Mouse (Mus musculus): ENCODE data around the gene Pde4a. TPM values are rescaled to one million over a fixed set of nuclear protein-coding genes. Genes with fewer than 3 reads are reported as not detected.

Gene Pde4a
- polyA plus RNA-seq (2016; fragmentation: Nextera tagmentation; extraction: Ambion mirVana), result 12.8 and 14.5 TPM in 2 replicates

DNA sequence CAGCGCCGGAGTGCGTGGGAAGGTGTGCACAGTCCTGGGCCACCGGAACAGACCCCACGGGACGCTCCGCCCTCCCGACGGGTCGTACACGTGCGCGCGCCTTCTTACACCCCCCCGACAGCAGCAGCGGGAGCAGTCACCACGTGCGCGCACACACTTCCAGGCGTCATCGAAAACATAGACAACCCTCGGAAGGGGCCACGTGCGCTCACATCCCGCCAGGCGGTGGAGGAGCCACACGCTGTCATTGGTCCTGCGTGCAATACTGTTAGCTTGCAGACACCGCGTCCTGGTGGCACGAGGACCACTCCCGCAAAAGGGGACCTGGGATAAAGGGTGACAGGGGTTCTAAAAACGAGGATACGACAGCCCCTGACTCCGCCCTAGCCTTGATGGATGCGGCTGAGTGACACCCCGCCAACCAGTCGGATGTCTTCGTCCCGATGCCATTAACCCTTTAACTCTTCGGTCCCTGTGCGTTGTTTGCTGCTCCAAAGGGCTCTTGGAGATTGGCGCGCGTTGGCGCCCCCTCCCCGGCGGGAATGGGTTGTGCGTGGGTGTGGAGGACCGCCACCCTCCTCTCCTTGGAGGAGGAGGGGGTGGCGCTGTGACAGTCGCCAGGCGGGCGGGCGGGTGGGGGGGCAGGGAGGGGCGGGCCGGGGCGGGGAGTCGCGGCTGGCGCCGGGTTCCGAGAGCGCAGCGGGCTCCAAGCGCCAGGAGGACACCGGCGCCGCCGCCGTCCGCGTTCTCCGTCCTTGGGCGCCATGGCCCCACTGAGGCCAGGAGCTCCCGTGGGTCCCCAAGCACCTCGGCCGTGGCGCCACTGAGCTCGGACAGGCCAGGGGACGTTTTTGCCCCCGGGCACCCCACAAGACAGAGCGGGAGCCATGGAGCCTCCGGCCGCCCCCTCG is at the start of gene Pde4a:
Gene Pde4a (plus strand): TSS at position 674 of the 911 bp plus-strand sequence.
- WGBS, result 1% methylated on average over 80 of the region's 86 CpGs
- no peak within 1 kb of the TSS for H3K27ac ChIP-seq
- H3K9me3 ChIP-seq, result no peaks in the 10 kb centered on the region
- H3K36me3 ChIP-seq (replicated peaks), result no peaks in the 10 kb centered on the region
- peak within 1 kb of the TSS; percentile 61 for H3K4me2 ChIP-seq
- peak; percentile 12; the same call in 1 of the 2 replicates for ATAC-seq (ENCODE audit: low FRiP score)
- peak within 1 kb of the TSS; percentile 42 for H3K4me3 ChIP-seq (replicated peaks)
- peak within 1 kb of the TSS; percentile 33; the same call in 1 of the 2 replicates for H3K9ac ChIP-seq
- H3K4me1 ChIP-seq, result peaks cover 40% of the 10 kb centered on the region
- peaks cover 82% of the 10 kb centered on the region for H3K27me3 ChIP-seq

- Histone ChIP-seq H3K4me2 (no peak overlapping the region), H3K4me1 (no peaks in the 10 kb centered on the region), H3K27ac (no peak overlapping the region), H3K4me3 (replicated peaks) (no peak overlapping the region), H3K9ac (no peak overlapping the region), H3K27me3 (no peaks in the 10 kb centered on the region), H3K36me3 (replicated peaks) (peaks cover 12% of the 10 kb centered on the region), H3K9me3 (no peaks in the 10 kb centered on the region)
- ATAC-seq (ENCODE audit: low FRiP score), result no peak
- WGBS, result 77% methylated on average over 6 of the region's 6 CpGs
Observed at GRCm38 (mm10) chr9:21117073-21117472, 48.4 kb upstream of the Pde4a start.

DNA sequence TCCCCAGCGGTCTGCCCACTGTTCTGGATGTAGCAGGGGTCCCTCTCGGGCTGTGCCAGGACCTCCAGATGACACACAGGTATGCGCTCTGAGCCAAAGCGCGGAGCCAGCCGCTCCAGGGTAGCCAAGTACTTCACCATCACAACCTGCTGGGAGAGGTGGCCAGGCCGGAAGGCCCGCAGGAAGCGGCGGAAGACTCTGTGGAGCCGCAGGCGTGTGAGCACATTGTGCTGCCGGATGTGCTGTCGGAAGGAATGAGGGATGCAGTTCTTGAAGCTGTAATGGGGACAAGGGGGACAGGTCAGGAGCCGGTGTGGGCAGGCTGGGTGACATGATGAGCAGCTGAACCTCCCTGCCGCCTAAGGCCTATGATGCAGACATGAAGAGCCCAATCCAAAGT is 44.0 kb upstream of the Pde4a start:
- ATAC-seq (ENCODE audit: low FRiP score), result no peak
- 88% methylated on average over 16 of the region's 16 CpGs for WGBS
- H3K36me3 ChIP-seq (replicated peaks), result peaks cover 32% of the 10 kb centered on the region
- H3K9me3 ChIP-seq, result no peaks in the 10 kb centered on the region
- no peaks in the 10 kb centered on the region for H3K27me3 ChIP-seq
- no peak overlapping the region for H3K4me3 ChIP-seq (replicated peaks)
- no peaks in the 10 kb centered on the region for H3K4me1 ChIP-seq
- no peak overlapping the region for H3K4me2 ChIP-seq
- no peak overlapping the region for H3K9ac ChIP-seq
- no peak overlapping the region for H3K27ac ChIP-seq

- no peaks in the 10 kb centered on the region for H3K4me1 ChIP-seq
- ATAC-seq (ENCODE audit: low FRiP score), result no peak
- WGBS, result 79% methylated on average over 5 of the region's 5 CpGs
- no peaks in the 10 kb centered on the region for H3K9me3 ChIP-seq
- peaks cover 38% of the 10 kb centered on the region for H3K36me3 ChIP-seq (replicated peaks)
- no peak overlapping the region for H3K4me2 ChIP-seq
- no peak overlapping the region for H3K27ac ChIP-seq
- no peak overlapping the region for H3K9ac ChIP-seq
- no peak overlapping the region for H3K4me3 ChIP-seq (replicated peaks)
- no peaks in the 10 kb centered on the region for H3K27me3 ChIP-seq
Observed at GRCm38 (mm10) chr9:21124837-21125236, 40.7 kb upstream of the Pde4a start.

DNA sequence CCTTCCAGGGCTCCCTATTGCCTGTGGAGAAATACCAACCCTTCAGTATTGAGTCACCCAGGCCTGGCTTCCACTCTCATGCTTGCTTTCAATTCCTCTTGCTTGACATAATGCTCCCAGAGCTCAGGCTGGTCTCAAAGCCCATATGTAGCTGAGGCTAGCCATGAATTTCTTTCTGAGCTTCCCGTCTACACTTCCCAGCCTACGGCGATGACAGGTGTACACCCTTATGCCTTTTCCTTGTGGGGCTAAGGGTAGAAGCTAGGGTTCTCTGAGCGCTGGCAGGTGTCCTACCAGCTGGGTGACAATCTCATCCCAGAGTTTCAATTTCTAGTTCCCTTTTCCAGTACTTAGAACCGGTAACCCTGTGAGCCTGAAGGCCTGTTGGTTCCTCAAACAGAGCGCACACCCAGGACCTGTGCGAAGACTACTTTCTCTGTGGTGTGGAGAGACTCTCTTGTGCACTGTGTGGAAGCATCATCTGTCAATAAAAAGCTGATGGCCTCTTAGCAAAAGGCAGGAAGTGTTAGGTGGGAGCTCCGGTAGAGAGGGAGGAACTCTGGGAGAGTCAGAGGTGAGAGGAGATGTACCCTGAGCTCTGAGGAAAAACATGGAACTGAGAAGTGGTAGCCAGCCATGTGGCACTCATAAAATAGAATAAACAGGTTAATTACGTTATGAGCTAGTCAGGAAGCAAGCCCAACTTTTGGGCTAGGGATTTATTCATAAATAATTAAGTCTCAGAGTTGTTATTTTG is 39.8 kb upstream of the Pde4a start:
- H3K4me2 ChIP-seq, result no peak overlapping the region

GRCm38 (mm10) chr9:21126259-21126627 is 39.3 kb upstream of the Pde4a start:
- Histone ChIP-seq H3K4me3 (replicated peaks) (no peak overlapping the region), H3K4me2 (no peak overlapping the region), H3K9ac (0 out of 2 replicates have a peak overlapping the region, but pooled peaks have one; percentile 17), H3K9me3 (no peaks in the 10 kb centered on the region), H3K27ac (no peak overlapping the region), H3K27me3 (no peaks in the 10 kb centered on the region), H3K36me3 (replicated peaks) (peaks cover 30% of the 10 kb centered on the region), H3K4me1 (peaks cover 7% of the 10 kb centered on the region)
- WGBS, result 83% methylated on average over 2 of the region's 2 CpGs
- ATAC-seq (ENCODE audit: low FRiP score), result no peak

More for the DNA sequence above, 39.8 kb upstream of the Pde4a start:
- Histone ChIP-seq H3K27ac (no peak overlapping the region), H3K9me3 (no peaks in the 10 kb centered on the region), H3K27me3 (no peaks in the 10 kb centered on the region), H3K4me3 (replicated peaks) (no peak overlapping the region), H3K4me1 (peaks cover 6% of the 10 kb centered on the region), H3K36me3 (replicated peaks) (peaks cover 32% of the 10 kb centered on the region), H3K9ac (no peak overlapping the region)
- ATAC-seq (ENCODE audit: low FRiP score), result no peak
- 92% methylated on average over 9 of the region's 9 CpGs for WGBS

DNA sequence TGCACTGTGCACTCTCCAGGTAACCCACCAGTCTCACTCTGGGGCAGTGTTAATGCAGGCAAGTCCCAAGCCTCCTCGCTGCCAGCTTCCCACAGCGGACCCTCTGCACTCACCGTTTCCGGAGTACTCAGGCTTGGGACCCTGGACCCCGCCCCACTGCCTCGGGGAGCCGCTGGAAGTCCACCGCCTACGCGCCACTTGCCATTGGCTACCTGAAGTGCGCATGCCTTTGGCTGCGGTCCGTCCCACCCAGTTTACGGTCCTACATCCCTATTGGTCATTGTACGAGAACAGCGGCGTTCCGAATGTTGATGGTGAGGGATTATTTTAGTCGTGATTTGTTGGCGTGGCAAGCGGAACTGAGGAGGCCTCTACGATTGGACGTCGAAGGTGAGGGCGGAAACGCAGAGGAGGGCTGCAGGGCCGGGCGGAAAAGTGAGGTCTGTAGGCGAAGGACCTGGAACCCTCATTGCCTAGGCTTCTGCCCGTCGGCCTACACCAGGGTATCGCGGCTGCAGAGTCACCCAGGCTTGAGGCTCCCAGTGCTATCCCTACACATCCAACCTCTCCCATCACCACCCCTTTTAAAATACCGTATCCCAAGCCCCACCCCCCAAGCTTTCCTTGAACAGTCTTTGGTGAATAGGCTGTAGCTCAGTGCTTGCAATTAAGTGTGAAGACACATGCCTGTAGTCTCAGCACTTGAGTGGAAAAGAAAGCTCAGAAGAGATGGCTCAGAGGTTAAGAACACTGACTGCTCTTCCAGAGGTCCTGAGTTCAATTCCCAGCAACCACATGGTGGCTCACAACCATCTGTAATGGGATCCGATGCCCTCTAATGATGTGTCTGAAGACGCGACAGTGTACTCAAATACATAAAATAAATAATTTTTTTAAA is 34.2 kb upstream of the Pde4a start, which contains the start of gene Tyk2:
Gene Tyk2 (minus strand): TSS at position 185 of the 898 bp plus-strand sequence.
- peaks cover 7% of the 10 kb centered on the region for H3K4me1 ChIP-seq
- ATAC-seq (ENCODE audit: low FRiP score), result peak; percentile 98
- H3K36me3 ChIP-seq (replicated peaks), result peaks cover 8% of the 10 kb centered on the region; the same call in 1 of the 2 replicates
- H3K27me3 ChIP-seq, result no peaks in the 10 kb centered on the region
- H3K4me2 ChIP-seq, result peak within 1 kb of the TSS; percentile 70
- peak within 1 kb of the TSS; percentile 59 for H3K9ac ChIP-seq
- peak within 1 kb of the TSS; percentile 51 for H3K4me3 ChIP-seq (replicated peaks)
- peak within 1 kb of the TSS; percentile 63; the same call in 1 of the 2 replicates for H3K27ac ChIP-seq
- 7% methylated on average over 37 of the region's 37 CpGs for WGBS
- H3K9me3 ChIP-seq, result no peaks in the 10 kb centered on the region

DNA sequence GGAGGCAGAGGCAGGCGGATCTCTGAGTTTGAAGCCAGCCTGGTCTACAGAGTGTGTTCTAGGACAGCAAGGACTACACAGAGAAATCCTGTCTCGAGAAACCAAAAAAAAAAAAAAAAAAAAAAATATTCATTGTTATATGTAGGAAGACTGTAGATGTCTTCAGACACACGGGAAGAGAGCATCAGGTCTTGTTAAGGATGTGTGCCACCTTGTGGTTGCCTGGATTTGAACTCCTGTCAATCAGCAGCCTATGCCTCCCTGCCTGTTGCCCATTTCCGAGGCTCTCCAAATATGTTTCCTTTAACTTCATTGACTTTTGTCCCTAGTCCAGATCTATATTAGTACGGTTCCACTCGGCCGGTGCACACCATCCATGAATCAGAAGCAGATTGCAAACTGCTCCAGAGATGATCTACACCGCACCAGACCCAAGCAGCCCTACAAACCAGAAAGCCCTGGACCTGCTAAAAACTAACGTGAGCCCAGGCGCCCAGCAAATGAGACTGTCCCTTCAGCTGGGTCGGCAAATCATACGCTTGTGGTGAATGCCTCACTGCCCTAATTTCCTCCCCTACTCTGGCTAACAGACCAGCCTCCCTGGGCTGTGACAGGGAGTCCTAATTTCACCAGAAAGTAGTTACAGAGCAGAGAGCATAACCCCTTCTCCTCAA is 33.3 kb upstream of the Pde4a start:
- 87% methylated on average over 12 of the region's 12 CpGs for WGBS

GRCm38 (mm10) chr9:21133064-21133707 is 32.3 kb upstream of the Pde4a start:
- no peak for ATAC-seq (ENCODE audit: low FRiP score)
- no peak overlapping the region for H3K4me2 ChIP-seq
- H3K4me3 ChIP-seq (replicated peaks), result no peak overlapping the region
- H3K9me3 ChIP-seq, result no peaks in the 10 kb centered on the region
- H3K36me3 ChIP-seq (replicated peaks), result peaks cover 9% of the 10 kb centered on the region
- H3K9ac ChIP-seq, result no peak overlapping the region
- no peaks in the 10 kb centered on the region for H3K27me3 ChIP-seq
- H3K4me1 ChIP-seq, result peaks cover 7% of the 10 kb centered on the region
- H3K27ac ChIP-seq, result no peak overlapping the region
- 88% methylated on average over 9 of the region's 9 CpGs for WGBS

More for the DNA sequence above, 33.3 kb upstream of the Pde4a start:
- Histone ChIP-seq H3K9ac (no peak overlapping the region), H3K9me3 (no peaks in the 10 kb centered on the region), H3K4me1 (peaks cover 7% of the 10 kb centered on the region), H3K4me3 (replicated peaks) (no peak overlapping the region), H3K4me2 (no peak overlapping the region), H3K27me3 (no peaks in the 10 kb centered on the region), H3K36me3 (replicated peaks) (no peaks in the 10 kb centered on the region), H3K27ac (no peak overlapping the region)
- ATAC-seq (ENCODE audit: low FRiP score), result no peak

DNA sequence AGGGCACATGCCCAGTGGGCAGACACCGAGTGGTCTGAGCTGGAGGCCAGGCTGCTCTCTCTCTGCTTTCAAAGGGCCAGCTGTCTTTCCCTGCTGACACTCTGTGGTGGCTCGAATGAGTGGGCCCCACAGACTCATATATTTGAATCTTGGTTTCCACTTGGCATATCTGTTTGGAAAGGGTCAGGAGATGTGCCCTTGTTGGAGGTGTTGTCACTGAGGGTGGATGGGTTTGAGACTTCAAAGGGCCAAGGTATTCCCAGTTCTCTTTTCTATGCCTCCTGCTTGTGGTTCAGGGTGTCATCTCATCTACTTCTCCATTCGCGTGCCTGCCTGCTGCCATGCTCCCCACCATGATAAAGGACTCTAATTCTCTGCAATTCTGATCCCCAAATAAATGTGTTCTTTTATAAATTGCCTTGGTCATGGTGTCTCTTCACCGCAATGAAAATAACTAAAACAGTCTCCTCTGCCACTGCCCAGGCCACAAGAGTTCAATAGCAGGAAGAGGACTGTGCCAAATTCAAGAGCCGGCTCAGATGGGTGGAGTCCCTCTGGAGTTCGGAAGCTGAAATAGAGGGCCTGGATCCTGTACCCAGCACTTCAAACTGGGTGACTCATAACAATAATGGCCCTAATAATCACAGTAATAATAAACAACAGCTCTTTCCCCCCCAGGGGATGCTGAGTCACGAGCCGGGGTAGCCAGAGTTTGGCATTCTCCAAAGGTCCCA is 30.8 kb upstream of the Pde4a start:
- H3K27ac ChIP-seq, result no peak overlapping the region
- H3K9ac ChIP-seq, result no peak overlapping the region
- H3K27me3 ChIP-seq, result no peaks in the 10 kb centered on the region
- no peak for ATAC-seq (ENCODE audit: low FRiP score)
- no peaks in the 10 kb centered on the region for H3K9me3 ChIP-seq
- H3K4me2 ChIP-seq, result no peak overlapping the region
- peaks cover 7% of the 10 kb centered on the region for H3K4me1 ChIP-seq
- 88% methylated on average over 9 of the region's 9 CpGs for WGBS
- no peak overlapping the region for H3K4me3 ChIP-seq (replicated peaks)
- peaks cover 23% of the 10 kb centered on the region for H3K36me3 ChIP-seq (replicated peaks)
